Mouse (Mus musculus) neutrophil, adult 5-6 weeks (primary cell): ENCODE data around the gene Onecut1. TPM values are rescaled to one million over a fixed set of nuclear protein-coding genes. Genes with fewer than 3 reads are reported as not detected.

Source experiments
- ATAC-seq: fragments of 151-379, 151-347 bp; 2 replicates; pipeline ENCODE4 v1.8.0; 2017; ENCODE audit warnings: mild to moderate bottlenecking, moderate TSS enrichment; ENCODE audit not compliant: insufficient number of reproducible peaks, poor library complexity, low FRiP score, severe bottlenecking; ENCODE audit errors: extremely low read depth
- total RNA-seq: library from RNA; stranded (forward); fragments of 200-1000 nt; gene quantifications from 2 replicates; pipeline ENCODE4 v1.2.3, GENCODE M21; 2017

The Onecut1 gene
- total RNA-seq, 1 experiment from 2014 or later, result 0.12 TPM

DNA sequence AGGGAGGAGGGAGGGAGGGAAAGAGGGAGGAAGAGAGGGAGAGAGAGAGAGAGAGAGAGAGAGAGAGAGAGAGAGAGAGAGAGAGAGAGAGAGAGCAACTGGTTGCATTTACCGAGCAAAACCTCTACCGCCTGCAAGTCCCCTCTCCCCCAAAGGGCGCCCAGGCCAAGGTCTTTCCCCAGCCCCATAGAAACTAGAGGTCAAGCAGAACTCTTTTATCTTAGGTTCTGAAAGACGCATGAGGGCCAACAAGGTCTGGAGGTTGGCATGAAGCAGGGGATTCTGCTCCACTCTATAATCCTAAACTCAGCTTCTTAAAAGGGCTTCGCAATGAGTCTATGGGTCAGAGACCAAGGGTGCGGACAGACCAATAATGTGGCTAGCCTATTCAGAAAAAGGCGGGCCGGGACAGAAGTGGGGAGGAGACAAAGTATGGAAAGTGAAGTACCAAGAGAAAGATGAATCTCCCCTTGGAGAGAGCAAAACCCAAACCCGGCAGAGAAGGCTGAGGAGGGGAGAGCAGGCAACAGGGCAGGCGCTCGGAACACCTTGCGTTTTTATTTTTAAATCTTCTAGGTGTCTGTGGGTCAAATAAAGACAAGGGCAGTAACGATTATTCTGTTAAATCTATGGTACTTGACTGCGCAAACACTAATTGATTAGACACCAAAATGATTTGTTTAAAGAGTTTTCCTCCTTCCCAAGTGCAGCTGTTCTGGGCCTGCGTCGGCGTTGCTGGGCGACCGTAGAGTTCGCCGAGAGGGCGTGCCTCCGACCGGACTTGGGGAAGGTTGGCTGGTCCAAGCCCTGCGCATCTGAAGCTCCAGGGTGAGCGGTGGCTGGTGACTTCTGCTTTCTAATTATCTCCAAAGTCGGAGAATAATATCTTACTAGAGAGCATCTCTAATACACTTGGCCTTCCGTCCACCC, 4.9 kb upstream of the Onecut1 start:
- no peak for ATAC-seq

DNA sequence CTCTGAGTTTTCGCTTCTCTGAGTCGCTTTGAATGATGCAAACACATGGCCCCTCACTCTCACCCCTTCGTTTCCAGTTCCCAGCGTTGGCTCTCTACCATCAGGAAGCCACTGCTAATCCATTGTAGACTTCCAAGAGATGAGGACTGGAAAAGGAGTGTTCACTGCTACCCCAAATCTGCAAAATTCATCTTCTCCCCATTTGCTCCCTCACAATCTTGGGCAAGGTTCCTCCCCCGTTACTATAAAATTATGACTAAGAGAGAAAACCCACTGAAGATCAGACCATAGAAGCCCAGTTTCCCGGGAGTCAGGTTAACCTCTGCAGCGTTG, 4.2 kb upstream of the Onecut1 start:
- ATAC-seq, result no peak

DNA sequence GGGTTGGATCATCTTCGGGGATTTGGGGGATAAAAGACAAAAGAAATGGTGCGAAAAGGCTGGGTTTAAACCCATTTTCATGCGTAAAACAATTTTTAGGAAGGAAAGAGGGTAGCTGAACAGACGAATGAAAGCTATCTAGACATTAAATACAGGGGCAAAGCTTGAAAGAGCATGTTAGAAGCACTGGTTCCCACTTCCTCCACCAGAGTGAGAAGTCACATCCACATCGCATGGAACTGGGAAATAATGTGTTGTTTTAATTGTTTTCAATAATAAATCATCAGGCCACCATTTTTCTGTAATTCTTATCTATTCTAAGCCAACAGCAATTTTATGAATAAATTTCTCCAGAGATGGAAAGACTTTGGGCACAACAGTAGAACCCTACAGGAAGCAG, 3.6 kb upstream of the Onecut1 start:
- ATAC-seq, result no peak

DNA sequence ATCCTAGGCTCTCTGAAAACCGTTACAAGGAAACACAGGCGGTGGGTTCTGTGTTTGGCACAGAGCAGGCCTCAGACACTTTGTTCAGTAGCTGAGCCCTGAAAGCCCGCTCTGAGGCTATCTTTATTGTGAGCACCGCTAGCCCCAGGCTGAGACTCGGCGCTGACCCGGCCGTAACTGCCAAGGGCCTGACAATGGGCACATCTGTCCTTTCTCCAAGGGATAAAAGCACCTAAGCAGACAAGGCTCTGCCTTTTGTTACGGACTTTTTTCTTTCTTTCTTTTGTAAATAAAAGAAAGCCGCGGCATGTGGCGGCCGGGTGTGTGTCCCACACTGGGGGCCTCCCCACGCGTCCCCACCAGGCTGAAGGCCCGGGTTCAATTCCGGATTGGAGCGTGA, 1.3 kb upstream of the Onecut1 start:
- no peak for ATAC-seq

DNA sequence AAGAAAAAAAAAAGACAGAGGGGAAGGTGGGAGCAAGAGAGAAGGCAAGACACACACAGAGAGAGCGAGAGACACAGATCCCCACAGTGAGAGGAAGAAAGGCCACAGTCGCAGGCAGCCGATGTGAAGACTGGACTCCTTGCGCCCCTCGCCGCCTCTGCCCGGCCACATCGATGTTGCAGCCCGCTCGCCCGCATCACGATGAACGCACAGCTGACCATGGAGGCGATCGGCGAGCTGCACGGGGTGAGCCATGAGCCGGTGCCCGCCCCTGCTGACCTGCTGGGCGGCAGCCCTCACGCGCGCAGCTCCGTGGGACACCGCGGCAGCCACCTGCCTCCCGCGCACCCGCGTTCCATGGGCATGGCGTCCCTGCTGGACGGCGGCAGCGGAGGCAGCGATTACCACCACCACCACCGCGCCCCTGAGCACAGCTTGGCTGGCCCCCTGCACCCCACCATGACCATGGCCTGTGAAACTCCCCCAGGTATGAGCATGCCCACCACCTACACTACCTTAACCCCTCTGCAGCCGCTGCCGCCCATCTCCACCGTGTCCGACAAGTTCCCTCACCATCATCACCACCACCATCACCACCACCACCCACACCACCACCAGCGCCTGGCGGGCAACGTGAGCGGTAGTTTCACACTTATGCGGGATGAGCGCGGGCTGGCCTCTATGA, 517 bp downstream of the Onecut1 start:
- no peak for ATAC-seq

DNA sequence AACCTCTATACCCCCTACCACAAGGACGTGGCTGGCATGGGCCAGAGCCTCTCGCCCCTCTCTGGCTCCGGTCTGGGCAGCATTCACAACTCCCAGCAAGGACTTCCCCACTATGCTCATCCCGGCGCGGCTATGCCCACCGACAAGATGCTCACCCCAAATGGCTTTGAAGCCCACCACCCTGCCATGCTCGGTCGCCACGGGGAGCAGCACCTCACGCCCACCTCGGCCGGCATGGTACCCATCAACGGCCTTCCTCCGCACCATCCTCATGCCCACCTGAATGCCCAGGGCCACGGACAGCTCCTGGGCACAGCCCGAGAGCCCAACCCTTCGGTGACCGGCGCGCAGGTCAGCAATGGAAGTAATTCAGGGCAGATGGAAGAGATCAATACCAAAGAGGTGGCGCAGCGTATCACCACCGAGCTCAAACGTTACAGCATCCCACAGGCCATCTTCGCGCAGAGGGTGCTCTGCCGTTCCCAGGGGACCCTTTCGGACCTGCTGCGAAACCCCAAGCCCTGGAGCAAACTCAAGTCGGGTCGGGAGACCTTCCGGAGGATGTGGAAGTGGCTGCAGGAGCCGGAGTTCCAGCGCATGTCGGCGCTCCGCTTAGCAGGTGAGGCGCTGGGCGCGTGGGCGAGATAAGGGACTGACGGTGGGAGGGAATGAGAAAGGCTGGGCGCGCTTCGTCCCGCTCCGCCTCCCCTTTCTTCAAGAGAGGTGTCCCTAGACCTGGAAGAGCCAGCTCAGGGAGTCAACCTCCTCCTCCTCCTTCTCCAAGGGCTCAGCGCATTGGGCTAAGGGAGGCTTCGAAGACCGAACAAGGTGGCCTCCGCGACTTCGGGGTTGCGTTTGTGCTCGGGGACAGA, 1.3 kb downstream of the Onecut1 start:
- no peak for ATAC-seq

DNA sequence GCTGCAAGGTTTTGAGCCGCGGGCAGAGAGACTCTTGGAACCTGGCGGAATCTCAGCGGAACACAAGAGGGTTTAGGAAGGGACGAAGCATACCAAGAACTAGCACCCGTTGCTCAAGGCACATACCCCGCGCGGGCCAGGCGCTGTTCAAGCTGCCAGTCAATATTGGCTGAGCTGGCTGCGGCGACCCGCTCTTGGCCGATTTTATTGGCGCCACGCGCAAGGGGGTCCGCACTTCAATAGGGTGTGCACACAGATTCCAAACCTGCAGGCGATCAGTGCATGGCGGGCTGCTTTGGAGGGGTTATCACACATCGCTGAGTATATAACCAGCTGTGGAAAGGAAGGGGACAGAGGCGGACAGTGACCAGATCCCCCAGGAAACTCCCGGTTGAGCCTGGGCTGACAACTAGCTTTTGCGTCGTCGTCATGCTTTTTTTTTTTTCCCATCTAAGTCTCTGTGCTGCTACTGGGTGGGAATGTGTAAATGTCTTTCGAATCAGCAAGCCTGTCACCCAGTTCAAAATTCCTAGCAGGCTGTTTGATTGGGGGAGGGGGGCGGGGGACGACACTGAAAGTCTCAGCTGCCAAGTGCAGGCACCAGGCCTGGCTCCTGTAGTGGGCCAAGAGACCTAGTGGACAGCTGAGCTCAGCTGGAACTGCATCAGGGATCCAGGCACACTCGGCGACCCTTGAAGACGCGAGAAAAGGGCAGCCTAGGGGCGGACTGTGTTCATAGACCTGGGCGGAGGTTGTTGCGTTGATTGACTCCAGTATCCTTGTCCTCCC, 2.1 kb downstream of the Onecut1 start:
- no peak for ATAC-seq

DNA sequence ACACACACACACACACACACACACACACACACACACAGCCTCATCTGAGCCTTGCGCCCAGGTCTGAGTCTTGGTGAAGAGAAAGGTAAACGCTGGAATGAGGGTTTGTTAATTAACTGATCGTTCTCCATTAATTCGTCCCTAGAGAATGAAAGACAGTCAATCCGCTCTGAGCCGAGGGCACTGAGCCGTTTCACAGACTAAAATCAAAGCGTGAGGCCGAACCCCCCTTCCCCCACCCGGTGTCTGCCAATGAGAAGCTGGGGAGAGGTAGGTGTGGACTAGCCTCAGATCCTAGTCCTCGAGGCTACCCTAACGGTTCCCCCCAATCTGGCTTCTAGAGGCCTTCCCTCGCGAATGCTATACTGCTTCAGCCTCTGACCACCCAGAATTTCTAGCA, 2.8 kb downstream of the Onecut1 start:
- no peak for ATAC-seq

DNA sequence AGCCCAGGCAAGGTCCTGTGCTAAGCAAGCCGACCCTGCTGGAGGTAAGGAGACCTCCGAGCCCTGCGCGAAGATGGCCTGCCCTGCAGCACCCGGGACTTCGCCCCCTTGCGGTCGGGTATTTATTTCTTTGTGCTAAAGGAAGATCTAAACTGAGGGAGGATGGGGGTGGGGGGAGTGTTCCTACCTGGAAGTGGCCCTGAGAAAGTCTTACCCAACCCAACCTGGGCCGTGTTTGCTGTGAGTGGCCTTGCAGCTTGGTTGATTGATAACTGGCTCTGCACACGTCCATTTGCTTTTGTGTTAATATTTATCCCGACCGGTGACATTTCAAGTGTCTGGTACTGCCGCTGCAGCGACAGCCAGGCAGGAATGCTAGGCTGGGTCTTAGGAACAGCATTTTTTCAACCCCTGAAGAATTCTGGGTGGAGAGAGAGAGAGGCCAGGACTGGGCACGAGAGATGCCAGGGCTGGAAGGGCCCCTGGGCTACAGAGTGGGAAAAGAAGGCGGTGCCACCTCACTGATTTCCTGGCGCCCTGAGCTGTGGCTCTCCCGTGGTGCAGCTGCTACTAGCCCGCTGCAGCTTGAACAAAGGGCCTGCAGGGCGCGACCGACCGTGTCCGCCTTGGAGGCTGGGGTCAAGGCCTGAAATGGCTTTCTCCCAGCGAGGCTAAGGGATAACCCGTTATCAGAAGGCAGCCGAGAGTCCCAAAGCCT, 5.0 kb downstream of the Onecut1 start:
- ATAC-seq, result no peak

DNA sequence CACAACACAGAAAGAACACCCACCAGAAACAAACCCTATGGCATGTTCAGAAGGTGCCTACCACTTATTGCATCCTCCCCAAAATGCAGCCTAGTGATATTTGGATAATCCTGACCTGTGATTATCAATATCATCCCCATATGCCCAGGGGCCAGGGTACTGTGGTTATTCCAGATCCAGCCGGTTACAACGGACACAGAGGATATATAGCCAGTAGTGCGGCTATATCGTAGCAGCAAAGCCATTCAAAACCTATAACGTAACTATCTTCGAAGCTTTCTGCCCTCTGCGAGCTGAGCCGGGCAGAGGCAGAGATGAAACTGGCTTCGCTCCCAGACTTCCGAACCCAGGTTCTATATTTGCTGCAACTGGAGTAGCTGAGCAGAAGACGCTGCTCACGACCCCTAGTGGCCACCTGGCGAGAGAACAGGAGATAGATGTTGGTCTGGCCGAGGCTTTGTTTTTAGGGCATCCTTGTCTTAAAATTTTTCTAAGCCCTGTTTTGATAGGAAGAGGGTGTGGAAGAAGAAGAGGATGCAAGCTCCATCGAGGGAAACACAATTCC, 6.0 kb downstream of the Onecut1 start:
- ATAC-seq, result no peak; the same call in 1 of the 2 replicates

DNA sequence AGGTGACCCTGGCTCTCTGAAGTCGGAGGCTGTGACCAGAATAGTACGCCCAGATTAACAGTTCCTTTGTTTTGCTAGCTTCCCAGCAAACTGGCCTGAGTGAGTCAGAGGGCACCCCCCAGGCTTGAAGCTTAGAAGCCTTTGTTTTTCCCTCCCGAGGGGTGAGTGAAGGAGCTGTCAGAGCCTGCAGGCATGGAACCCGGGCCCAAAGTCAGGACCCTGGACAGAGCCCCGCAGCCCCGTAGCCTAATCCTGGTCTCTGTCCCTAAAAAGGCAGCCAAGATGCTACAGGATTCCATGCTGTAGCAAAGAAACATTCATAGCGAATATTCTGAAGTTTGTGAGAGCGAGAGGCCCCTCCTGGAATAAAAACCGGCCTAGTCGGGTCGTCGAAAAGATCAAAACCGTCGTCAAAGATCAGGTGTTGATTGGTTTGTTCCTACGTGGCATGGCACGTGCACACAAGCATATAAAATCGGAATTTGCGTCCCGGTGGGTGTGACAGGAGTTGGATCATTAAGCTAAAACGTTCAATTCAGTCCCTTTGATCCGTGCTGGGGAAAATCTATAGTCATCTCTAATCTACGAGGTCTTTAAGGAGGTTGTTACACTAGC, 6.7 kb downstream of the Onecut1 start:
- ATAC-seq, result no peak

DNA sequence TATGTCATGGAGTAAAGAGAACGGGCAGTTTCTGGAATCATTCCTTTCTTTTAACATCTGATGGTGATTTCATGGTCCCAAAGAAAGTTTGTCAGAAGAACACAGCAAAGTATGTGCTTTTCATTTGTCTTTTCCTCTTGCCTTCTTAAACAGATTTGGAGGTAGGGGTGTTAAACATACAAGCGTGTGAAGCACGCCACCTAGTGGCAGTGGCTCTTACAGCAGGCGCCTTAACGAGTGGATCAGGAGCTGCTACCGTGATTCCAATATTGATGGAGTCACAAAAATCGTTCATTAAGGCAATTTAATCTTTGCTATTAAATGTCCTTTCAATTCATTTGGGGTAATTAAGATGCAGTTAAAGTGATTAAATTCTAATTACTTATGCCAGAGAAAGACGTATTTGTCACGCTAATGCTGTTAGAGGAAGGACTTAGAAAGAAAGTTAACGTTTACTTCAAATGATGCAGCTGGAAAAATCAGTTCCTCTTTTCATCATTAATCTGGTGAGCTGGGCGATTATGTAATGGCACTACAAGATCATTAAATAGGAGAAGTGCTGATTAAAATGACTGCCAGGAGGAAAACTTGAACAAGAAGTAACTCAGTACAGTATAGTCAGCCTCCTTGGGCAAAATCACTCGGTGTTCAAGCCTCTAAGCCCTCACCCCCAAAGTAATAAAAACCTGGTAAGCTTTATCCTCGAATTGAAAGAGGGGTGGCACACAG, 9.4 kb downstream of the Onecut1 start:
- ATAC-seq, result no peak

DNA sequence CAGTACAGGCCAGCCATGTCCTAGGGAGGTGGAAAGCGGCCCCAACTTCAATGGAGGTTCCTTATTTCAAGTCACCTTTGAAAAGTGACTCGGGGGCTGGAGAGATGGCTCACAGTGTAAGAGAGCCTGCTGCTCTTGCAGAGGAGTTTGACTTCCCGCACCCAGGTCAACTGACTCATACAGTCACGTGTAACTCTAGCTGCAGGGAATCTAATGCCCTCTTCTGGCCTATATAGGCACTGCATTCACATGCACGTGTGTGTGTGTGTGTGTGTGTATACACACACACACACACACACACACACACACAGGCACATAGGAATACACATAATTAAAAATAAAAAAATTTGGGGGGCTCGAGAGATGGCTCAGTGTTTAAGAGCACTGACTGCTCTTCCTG, 14.6 kb downstream of the Onecut1 start:
- ATAC-seq, result no peak

DNA sequence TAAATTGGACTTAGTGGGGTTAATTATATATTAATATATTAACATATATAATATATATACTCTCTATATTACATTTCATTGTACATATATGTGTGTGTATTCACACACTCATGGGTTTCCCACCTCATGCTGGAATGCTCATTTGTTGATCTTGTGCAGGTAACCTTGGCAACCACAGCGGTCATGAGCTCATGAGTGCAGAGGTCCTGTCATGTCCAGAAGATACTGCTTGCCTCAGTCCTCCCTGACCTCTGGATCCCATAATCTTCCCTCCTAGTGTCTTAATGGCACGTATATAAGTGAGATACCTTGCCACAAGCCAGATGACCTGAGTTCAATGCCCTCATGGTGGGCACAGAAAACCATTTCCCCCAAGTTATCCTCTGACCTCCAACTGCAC, 16.0 kb downstream of the Onecut1 start:
- no peak for ATAC-seq

DNA sequence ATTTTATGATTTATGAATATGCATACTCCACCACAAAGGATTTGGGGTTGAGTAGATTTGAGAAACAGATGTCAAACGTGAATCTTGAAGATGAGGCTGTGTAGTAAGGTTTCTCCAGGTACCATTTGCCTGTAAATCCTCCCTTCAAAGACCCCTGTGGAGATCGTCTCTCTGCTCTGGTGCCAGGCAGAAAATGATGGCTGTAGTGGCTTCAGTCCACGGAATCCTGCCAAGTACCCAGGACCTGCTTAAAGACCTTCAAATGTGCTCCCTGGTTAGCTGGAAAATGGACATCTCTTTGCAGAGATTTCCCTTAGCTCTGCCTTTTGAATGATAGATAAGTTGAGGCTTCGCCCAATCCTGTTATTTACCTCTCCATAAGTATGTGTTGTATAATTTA, 26.1 kb downstream of the Onecut1 start:
- ATAC-seq, result no peak

DNA sequence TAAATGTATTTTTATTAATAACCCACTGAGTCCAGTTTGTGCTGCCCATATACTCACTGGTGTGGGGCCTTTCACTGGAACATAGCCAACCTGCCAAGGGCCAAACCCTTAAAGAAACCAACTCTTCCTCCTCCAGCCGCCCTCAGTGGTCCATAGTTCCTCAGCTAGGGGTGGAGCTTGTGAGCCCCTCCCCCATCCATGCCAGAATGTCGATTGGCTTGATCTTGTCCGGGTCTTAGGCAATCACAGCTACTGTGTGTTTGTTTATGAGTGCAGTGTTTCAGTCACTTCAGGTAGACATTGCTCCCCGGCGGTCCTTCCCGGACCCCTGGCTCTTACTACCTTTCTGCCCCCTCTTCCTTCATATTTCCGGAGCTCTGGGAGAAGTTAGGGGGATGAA, 35.0 kb downstream of the Onecut1 start:
- no peak for ATAC-seq

DNA sequence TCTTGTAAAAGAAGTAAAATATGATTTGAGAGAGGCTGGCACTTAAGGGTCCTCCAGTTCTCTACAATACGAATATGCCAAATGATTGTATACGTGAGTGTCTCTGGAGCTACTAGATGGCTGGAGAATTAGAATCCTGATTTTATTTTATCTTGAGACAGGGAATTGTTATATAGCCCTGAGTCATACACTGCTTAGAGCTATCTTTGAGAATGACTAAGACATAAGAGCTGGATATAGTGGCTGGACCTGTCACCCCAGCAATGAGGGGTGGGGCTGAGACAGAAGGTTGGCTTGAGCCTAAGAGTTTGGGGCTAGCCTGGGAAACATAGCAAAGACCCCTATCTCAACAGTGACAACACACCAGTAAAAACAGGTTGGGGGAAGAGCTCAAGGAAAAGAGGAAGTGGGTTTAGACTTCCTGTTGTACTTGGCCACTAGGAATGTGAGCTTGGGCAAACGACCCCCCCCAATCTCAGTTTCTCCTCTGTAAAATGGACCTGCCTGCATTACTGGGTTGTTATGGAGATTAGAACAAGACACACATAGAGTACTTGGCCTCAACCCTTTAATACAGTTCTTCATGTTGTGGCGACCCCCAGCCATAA, 35.8 kb downstream of the Onecut1 start:
- no peak for ATAC-seq
